Mouse (Mus musculus): ENCODE data around the gene AC129217.1.
A peak's percentile ranks its signal among the peaks of the same experiment; 100 is the strongest.

The AC129217.1 gene

GRCm38 (mm10) chr19:8829660-8830059 lies at the start of gene AC129217.1:
AC129217.1 (plus strand) TSS chr19:8829773.
- TF ChIP-seq GATA4 (IDR thresholded peaks at IDR 0.05; ENCODE audit: insufficient replicate concordance, low read length): no peak

DNA sequence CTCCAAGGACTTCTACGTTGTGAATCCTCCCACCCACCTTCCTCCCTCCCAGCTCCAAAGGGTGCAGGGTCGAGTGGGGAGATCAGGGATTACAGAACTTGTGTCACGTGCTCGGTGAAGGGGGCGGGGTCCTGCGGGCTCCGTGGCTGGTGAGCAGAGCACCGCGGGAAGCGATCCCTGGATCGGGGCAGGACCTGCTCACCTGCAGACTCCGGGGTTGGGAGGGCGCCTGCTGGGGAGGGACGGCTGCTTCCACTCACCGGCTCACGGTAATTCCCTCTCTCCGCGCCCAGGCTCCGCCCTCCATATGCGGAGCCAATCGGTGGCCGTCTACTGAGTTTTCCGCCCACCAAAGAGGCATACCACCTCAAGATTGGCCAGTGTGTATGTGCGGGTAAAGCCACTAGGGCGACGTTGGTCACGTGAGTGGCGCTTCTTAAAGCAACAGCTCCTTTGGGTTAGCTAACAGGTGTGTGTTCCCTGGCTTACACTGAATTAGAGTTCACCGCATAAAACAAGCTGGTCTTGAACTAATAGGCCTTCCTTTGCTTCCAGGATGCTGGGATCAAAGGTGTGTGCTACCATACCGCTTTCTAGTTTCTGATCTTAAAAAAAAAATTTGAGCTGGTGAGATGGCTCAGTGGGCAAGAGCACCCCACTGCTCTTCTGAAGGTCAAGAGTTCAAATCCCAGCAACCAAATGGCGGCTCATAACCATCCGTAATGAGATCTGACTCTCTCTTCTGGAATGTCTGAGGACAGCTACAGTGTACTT lies 43.4 kb upstream of the AC129217.1 start, which contains the start of gene Taf6l:
Gene Taf6l, minus strand, starts transcription at position 410 of the 774 bp plus-strand sequence.
- no peak for TF ChIP-seq GATA4 (IDR thresholded peaks at IDR 0.05; ENCODE audit: insufficient replicate concordance, low read length)

DNA sequence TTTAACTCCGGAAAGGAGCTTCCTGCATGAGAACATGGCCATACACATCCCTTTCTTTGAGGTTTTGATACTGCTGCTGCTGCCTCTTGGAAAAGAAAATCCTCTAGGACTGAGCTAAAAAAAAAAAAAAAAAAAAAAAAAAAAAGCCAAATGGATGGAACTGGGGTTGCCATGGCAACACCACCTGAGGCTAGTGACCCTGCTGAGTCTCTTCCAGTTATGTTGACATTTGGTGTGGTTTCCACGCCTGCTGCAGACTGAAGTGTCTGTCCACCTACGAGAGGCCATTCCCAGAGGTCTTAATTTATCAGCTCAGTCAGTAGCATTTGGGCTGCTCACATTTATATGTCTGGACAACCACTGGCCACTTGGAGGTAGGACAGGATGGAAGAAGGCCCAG lies 41.1 kb upstream of the AC129217.1 start:
- no peak for TF ChIP-seq GATA4 (IDR thresholded peaks at IDR 0.05; ENCODE audit: insufficient replicate concordance, low read length)

DNA sequence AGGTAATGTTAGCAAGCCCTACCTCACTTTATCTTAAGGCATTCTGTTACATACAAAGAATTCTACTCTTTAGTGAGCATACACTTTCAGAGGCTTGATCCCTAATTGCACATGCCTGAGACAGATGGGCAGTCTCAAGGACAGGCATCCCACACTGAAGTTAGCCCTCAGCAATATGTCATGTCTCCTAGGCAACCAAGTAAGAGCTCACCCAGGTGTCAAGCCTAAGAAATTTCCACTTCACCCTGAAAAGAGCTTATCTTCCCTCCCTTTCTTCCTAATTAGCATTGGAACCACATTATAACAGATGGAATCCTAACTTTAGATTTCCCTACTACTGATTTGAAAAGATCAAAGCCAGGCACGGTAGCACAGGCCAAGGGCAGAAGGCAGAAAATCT lies 40.4 kb upstream of the AC129217.1 start:
- no peak for TF ChIP-seq GATA4 (IDR thresholded peaks at IDR 0.05; ENCODE audit: insufficient replicate concordance, low read length)

GRCm38 (mm10) chr19:8790171-8790570 lies 39.4 kb upstream of the AC129217.1 start:
- no peak for TF ChIP-seq GATA4 (IDR thresholded peaks at IDR 0.05; ENCODE audit: insufficient replicate concordance, low read length)

DNA sequence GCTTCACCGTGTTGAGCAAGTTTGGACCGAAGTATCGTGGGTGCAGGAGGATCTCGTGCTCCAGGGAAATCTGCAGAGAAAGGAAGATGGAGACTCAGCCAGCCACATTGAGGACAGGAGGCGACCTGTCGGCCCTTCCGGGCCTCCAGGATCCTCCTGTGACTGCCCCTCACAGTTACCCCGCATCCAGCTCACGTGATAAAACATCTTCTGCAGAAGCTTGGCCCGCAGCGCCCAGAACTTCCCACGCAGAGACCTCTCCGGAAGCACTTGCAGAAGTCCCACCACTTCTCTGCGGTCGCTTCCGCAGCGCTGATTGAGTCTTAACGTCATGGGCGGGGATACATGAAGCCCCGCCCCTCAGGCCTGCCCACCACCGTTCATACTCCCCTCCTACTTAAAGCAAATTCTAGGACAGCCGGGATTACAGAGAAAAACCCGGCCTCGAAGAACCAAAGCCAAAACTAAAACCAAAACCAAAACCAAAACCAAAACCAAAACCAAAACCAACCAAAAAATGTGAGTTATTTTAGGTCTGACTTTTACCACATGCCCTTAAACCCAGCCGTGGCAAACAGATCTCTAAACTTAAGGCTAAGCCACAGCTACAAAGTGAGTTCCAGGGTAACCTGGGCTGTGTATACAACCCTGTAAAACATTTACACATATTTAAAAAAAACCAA lies 31.2 kb upstream of the AC129217.1 start, which contains the start of gene Polr2g:
Gene Polr2g, minus strand, starts transcription at position 314 of the 683 bp plus-strand sequence.
- TF ChIP-seq GATA4 (IDR thresholded peaks at IDR 0.05; ENCODE audit: insufficient replicate concordance, low read length): peak; percentile 26; the same call in 1 of the 2 replicates

- no peak for TF ChIP-seq GATA4 (IDR thresholded peaks at IDR 0.05; ENCODE audit: insufficient replicate concordance, low read length)
Observed at GRCm38 (mm10) chr19:8798947-8799315, 30.6 kb upstream of the AC129217.1 start.

DNA sequence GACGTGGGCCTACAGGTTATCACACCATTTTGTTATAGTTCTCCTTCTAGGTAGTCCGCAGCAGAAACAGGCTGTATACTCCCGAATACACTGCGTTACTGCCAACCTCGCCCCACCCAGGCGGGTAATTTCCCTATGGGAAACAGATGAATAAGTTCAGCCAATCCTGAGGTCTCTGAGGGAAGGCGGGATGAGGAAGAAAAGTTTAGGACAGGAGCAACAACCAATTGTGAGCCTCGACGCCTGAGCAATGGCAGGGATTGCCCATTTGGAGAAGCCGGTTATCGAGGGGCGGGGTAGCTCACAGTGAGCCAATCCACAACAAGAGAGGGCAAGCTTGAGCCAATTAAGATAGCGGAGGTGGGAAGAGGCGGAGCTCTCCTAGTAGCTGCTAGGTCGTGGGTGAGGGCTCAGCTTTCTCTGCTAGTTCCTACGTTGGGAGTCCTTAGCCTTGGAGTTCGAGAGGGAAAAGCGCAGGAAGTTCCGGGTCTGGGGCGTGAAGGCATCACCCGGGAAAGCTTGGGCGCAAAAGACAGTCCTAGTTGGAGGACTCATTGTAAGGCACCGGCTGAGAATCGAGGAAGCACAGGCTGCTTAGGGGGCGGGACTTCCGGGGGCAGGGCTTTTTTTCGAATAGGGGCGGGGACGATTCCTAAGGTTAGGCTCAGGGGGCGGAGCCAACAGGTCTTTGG lies 27.3 kb upstream of the AC129217.1 start, which contains the start of gene Zbtb3:
Gene Zbtb3, plus strand, starts transcription at position 426 of the 692 bp plus-strand sequence.
- peak; percentile 48; the same call in 1 of the 2 replicates for TF ChIP-seq GATA4 (IDR thresholded peaks at IDR 0.05; ENCODE audit: insufficient replicate concordance, low read length)

GRCm38 (mm10) chr19:8803204-8803780 lies 26.3 kb upstream of the AC129217.1 start:
- no peak for TF ChIP-seq GATA4 (IDR thresholded peaks at IDR 0.05; ENCODE audit: insufficient replicate concordance, low read length)

- no peak for TF ChIP-seq GATA4 (IDR thresholded peaks at IDR 0.05; ENCODE audit: insufficient replicate concordance, low read length)
Observed at GRCm38 (mm10) chr19:8803879-8804660, 25.5 kb upstream of the AC129217.1 start.

DNA sequence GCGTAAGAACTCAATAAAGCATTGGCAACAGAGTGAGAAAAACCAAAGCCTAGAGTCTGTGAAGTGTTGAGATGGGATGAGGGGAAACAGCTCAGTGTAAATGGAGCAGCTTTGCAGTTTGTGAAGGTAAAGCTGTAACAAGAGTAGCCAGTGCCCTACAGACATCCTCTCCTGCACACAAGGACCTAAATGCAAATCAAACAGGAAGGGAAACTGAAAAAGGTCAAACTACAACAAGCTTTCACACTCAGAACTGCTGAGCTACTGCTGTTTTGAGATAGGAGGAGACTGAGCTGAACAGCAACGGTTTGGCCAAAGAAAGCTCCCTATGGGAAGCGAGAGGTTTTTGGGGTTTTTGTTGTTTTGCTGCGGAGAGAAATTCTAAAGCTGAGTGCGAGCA lies 22.8 kb upstream of the AC129217.1 start:
- TF ChIP-seq GATA4 (IDR thresholded peaks at IDR 0.05; ENCODE audit: insufficient replicate concordance, low read length): no peak

DNA sequence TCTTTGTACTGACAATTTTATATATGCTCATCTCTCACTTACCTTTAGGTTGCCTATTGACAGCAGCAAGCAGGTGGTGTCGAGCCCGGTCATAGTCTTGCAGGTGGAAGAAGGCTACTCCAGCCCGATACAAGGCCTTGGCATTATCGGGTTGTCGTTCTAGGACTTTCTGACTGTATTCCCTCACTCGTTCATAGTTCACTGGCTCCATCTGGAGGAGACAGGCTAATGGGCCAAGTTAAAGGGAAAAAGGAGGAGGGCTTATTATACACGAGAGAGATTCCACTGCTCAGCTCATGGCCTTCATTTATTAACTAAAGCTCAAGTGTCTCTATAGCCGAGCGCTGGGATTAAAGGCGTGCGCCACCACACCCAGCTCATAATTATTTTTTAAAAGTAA lies 13.8 kb upstream of the AC129217.1 start:
- no peak for TF ChIP-seq GATA4 (IDR thresholded peaks at IDR 0.05; ENCODE audit: insufficient replicate concordance, low read length)

- no peak for TF ChIP-seq GATA4 (IDR thresholded peaks at IDR 0.05; ENCODE audit: insufficient replicate concordance, low read length)
Observed at GRCm38 (mm10) chr19:8817001-8817400, 12.6 kb upstream of the AC129217.1 start.

GRCm38 (mm10) chr19:8818301-8818798 lies 11.2 kb upstream of the AC129217.1 start:
- no peak for TF ChIP-seq GATA4 (IDR thresholded peaks at IDR 0.05; ENCODE audit: insufficient replicate concordance, low read length)

Measured in liver, adult (tissue).